Mouse (Mus musculus) heart, adult 2 months (tissue): ENCODE measurements around the gene Olfml2b.

Source experiments
- CTCF ChIP-seq: fragments of 200-600 bp; IDR thresholded peaks from 2 replicates; pipeline ENCODE4 v1.8.1; 2022; ENCODE audit warnings: antibody characterized with exemption, mild to moderate bottlenecking, moderate library complexity
- POLR2A ChIP-seq: fragments of 200-500 bp; IDR thresholded peaks from 2 replicates; pipeline ENCODE4 v1.6.1; 2011; ENCODE audit warnings: mild to moderate bottlenecking, low read depth, low read length, control low read depth; ENCODE audit not compliant: insufficient read depth

DNA sequence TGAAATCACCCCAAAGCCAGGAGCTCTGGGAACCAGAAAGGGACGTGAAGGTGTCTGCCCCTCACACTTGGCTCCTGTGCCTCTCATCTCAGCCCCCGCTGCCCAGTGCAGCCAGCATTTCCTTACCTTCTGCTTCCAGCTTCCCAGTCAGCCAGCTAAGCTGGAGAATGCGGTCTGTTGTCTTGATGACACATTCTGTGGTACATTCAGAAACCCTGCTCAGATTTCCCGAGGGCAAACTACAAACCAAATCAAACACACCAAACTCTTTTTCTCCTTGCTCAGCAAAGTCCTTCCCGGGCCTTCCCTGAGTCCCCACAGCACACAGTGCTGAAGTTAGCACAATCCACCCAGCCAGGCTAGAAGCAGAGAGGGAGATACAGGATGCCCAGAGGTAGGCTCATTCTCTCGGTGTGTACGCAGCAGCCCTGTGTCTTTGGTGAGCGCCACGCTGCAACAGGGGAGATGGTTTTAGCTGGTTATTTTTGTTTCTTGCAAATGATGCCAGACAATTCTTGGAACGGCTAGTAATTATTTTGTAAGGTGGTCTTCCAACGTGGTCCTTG, 20.4 kb downstream of the Olfml2b start:
- TF ChIP-seq POLR2A (no peak), CTCF (no peak)
